Mouse (Mus musculus): ENCODE data around the gene Ticrr. TPM values are rescaled to one million over a fixed set of nuclear protein-coding genes. Genes with fewer than 3 reads are reported as not detected.

Ticrr gene
- total and polyA plus RNA-seq, 3 experiments: 10.6 to 55.6 (median 23.8) TPM

DNA sequence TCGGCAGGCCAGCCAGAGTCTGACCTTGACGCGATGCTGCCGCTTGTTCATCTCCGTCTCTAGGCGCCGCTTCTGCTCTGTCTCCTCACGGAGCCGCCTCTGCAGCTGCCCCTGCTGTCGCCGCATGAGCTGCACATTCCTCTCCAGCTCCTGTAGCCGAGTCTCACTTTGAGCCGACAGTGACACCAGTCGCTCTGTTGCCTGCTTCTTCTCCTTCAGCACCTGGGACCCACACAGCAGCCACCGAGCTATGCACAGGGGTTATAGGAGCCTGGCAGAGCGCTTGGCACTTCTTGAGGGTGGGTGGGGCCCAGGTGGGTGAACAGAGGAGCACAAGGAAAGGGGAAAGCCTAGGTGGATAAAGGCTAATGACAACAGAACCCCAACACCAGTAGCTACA lies 42.8 kb downstream of the Ticrr start:
- no peak overlapping the region for H3K4me3 ChIP-seq (ENCODE audit: control insufficient read depth in 1 of 2, insufficient read depth in 1 of 2, low read depth in 2 of 2, low read length in 2 of 2)
- no peak for DNase-seq (ENCODE audit: low read depth, low spot score)
- H3K4me1 ChIP-seq (ENCODE audit: control insufficient read depth in 1 of 2, insufficient read depth in 2 of 2, low read length in 2 of 2): no peaks in the 10 kb centered on the region
- H3K36me3 ChIP-seq (ENCODE audit: control insufficient read depth in 1 of 2, insufficient read depth in 2 of 2, low read length in 2 of 2): no peaks in the 10 kb centered on the region; a peak in 2 of 4 replicates
- H3K27me3 ChIP-seq (ENCODE audit: control insufficient read depth in 1 of 2, insufficient read depth in 2 of 2, low read length in 2 of 2): no peaks in the 10 kb centered on the region
- TF ChIP-seq NRF1 (IDR thresholded peaks at IDR 0.05; ENCODE audit: insufficient read depth, low read depth, low read length, poor library complexity, severe bottlenecking) (no peak), ELF1 (IDR thresholded peaks at IDR 0.05; ENCODE audit: low read depth, low read length) (no peak), SIN3A (IDR thresholded peaks at IDR 0.05; ENCODE audit: low read length) (no peak), MYC (IDR thresholded peaks at IDR 0.05; ENCODE audit: low read depth, low read length) (no peak), MAZ (IDR thresholded peaks at IDR 0.05; ENCODE audit: low read depth, low read length) (no peak), TBP (IDR thresholded peaks at IDR 0.05; ENCODE audit: low read depth, low read length) (no peak), UBTF (IDR thresholded peaks at IDR 0.05; ENCODE audit: borderline replicate concordance, insufficient read depth, low read depth, low read length) (no peak), RAD21 (IDR thresholded peaks at IDR 0.05; ENCODE audit: low read depth, low read length) (no peak), SMC3 (IDR thresholded peaks at IDR 0.05; ENCODE audit: low read depth, low read length) (no peak), CHD2 (IDR thresholded peaks at IDR 0.05; ENCODE audit: low read length) (no peak), MXI1 (IDR thresholded peaks at IDR 0.05; ENCODE audit: low read depth, low read length) (no peak), USF1 (IDR thresholded peaks at IDR 0.05; ENCODE audit: low read depth, low read length) (no peak), CTCF (IDR thresholded peaks at IDR 0.05 in 2 of 3, conservative IDR thresholded peaks at IDR 0.05 in 1 of 3; ENCODE audit: control insufficient read depth in 1 of 3, insufficient read depth in 1 of 3, low read depth in 2 of 3, low read length in 3 of 3, poor library complexity in 1 of 3, severe bottlenecking in 1 of 3) (no peak), RCOR1 (IDR thresholded peaks at IDR 0.05; ENCODE audit: low read depth, low read length) (no peak), POLR2A (IDR thresholded peaks at IDR 0.05; ENCODE audit: control insufficient read depth in 1 of 2, insufficient read depth in 1 of 2, low read depth in 1 of 2, low read length in 2 of 2, poor library complexity in 1 of 2) (no peak), BHLHE40 (IDR thresholded peaks at IDR 0.05; ENCODE audit: borderline replicate concordance, low read depth, low read length) (no peak), MAFK (IDR thresholded peaks at IDR 0.05; ENCODE audit: borderline replicate concordance, low read depth, low read length) (no peak), ZMIZ1 (IDR thresholded peaks at IDR 0.05; ENCODE audit: low read depth, low read length) (no peak), NELFE (IDR thresholded peaks at IDR 0.05; ENCODE audit: low read depth, low read length) (no peak), ZNF384 (IDR thresholded peaks at IDR 0.05; ENCODE audit: low read depth, low read length) (no peak)
- no peak overlapping the region for H3K9ac ChIP-seq (ENCODE audit: control insufficient read depth, low read depth, low read length, poor library complexity, severe bottlenecking)
- H3K9me3 ChIP-seq (replicated peaks; ENCODE audit: insufficient read depth, low read length): no peaks in the 10 kb centered on the region
- H3K79me2 ChIP-seq (ENCODE audit: control insufficient read depth, insufficient read depth, low read length, poor library complexity): no peaks in the 10 kb centered on the region
- H3K27ac ChIP-seq (ENCODE audit: control insufficient read depth, low read depth, low read length): no peak overlapping the region

DNA sequence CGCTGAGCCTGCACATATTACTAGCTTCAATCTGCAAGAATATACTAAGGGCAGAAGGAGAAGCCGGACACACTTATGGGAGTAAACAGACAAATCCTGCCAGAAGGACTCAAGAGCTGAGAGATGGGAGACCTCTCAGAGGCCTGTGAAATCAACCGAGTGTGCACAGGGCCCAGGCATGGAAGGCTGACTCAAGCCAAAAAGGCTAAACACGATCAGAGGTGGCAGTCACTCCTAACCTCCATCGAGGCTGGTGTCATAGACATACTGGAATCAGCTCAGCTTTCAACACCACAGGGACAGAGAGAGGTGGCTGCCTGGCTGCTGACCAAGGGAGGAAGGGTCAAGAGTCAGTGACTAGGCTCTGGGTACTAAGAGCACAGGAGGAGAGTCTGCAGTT lies 45.2 kb downstream of the Ticrr start:
- H3K4me3 ChIP-seq (ENCODE audit: control insufficient read depth in 1 of 2, insufficient read depth in 1 of 2, low read depth in 2 of 2, low read length in 2 of 2): no peak overlapping the region
- H3K36me3 ChIP-seq (ENCODE audit: control insufficient read depth in 1 of 2, insufficient read depth in 2 of 2, low read length in 2 of 2): no peaks in the 10 kb centered on the region; a peak in 1 of 4 replicates
- no peaks in the 10 kb centered on the region for H3K9me3 ChIP-seq (replicated peaks; ENCODE audit: insufficient read depth, low read length)
- H3K4me1 ChIP-seq (ENCODE audit: control insufficient read depth in 1 of 2, insufficient read depth in 2 of 2, low read length in 2 of 2): no peaks in the 10 kb centered on the region
- no peak overlapping the region for H3K27ac ChIP-seq (ENCODE audit: control insufficient read depth, low read depth, low read length)
- no peaks in the 10 kb centered on the region for H3K27me3 ChIP-seq (ENCODE audit: control insufficient read depth in 1 of 2, insufficient read depth in 2 of 2, low read length in 2 of 2)
- TF ChIP-seq E2F4 (IDR thresholded peaks at IDR 0.05; ENCODE audit: borderline replicate concordance, low read depth, low read length) (no peak), RAD21 (IDR thresholded peaks at IDR 0.05; ENCODE audit: low read depth, low read length) (no peak), CTCF (IDR thresholded peaks at IDR 0.05 in 2 of 3, conservative IDR thresholded peaks at IDR 0.05 in 1 of 3; ENCODE audit: control insufficient read depth in 1 of 3, insufficient read depth in 1 of 3, low read depth in 2 of 3, low read length in 3 of 3, poor library complexity in 1 of 3, severe bottlenecking in 1 of 3) (no peak), MEF2A (IDR thresholded peaks at IDR 0.05; ENCODE audit: extremely low read depth, insufficient replicate concordance, low read depth, low read length, poor library complexity, severe bottlenecking) (no peak), MAX (IDR thresholded peaks at IDR 0.05; ENCODE audit: low read length) (no peak), TAL1 (IDR thresholded peaks at IDR 0.05; ENCODE audit: low read length) (no peak), CHD2 (IDR thresholded peaks at IDR 0.05; ENCODE audit: low read length) (no peak), ZKSCAN1 (IDR thresholded peaks at IDR 0.05; ENCODE audit: low read depth, low read length) (no peak), ZNF384 (IDR thresholded peaks at IDR 0.05; ENCODE audit: low read depth, low read length) (no peak), MAZ (IDR thresholded peaks at IDR 0.05; ENCODE audit: low read depth, low read length) (no peak), SMC3 (IDR thresholded peaks at IDR 0.05; ENCODE audit: low read depth, low read length) (no peak), POLR2A (IDR thresholded peaks at IDR 0.05; ENCODE audit: control insufficient read depth in 1 of 2, insufficient read depth in 1 of 2, low read depth in 1 of 2, low read length in 2 of 2, poor library complexity in 1 of 2) (no peak), JUND (IDR thresholded peaks at IDR 0.05; ENCODE audit: low read depth, low read length) (no peak), MYB (IDR thresholded peaks at IDR 0.05; ENCODE audit: low read depth, low read length) (no peak)
- no peak for DNase-seq (ENCODE audit: low read depth, low spot score)
- no peaks in the 10 kb centered on the region for H3K79me2 ChIP-seq (ENCODE audit: control insufficient read depth, insufficient read depth, low read length, poor library complexity)
- no peak overlapping the region for H3K9ac ChIP-seq (ENCODE audit: control insufficient read depth, low read depth, low read length, poor library complexity, severe bottlenecking)
